Mouse (Mus musculus) liver, adult 2 months (tissue): ENCODE measurements around the gene Slc7a15.

Experiments used
- CTCF ChIP-seq: fragments of 200-500 bp; IDR thresholded peaks from 2 replicates; pipeline ENCODE4 v1.5.1; 2011; ENCODE audit warnings: low read depth, low read length, control low read depth
- POLR2A ChIP-seq: fragments of 200-500 bp; IDR thresholded peaks from 2 replicates; pipeline ENCODE4 v1.6.1; 2011; ENCODE audit warnings: low read length, control low read depth; ENCODE audit not compliant: insufficient read depth; ENCODE audit errors: extremely low read depth

DNA sequence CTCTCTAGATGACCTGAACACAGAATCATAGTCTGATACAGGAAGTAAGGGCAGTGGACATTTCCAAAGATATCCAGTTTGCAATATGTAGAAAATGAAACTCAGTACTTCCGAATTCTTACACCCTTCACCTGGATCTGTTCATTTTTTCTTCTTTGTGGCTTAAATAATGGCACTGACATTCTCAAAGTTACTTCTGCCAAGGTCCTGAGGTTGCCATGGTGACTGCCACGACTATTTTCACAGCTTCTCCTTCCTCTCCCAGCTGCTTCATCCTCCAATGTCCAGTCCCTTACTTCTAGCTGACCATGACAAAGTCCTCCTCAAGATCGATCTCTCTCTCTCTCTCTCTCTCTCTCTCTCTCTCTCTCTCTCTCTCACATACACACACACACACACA, 105.5 kb downstream of the Slc7a15 start:
- TF ChIP-seq POLR2A (no peak), CTCF (no peak)
